Mouse (Mus musculus) C3H10T1/2 (cell line): ENCODE data around the gene Rrp7a. TPM values are rescaled to one million over a fixed set of nuclear protein-coding genes. Genes with fewer than 3 reads are reported as not detected.

Experiments used
- polyA plus RNA-seq, 2 experiments: library from polyadenylated mRNA; unstranded; fragments of >200 nt; fragmentation: generic; extraction: Trizol; gene quantifications; one replicate each; pipeline ENCODE4 v1.2.1; 2012; ENCODE audit warnings: missing spikeins in 2 of 2

The Rrp7a gene
- polyA plus RNA-seq = 100 to 1,000 TPM; 118 to 158 TPM

GRCm38 (mm10) chr15:83122566-83123145, at the start of gene Rrp7a:
Rrp7a (minus strand) TSS chr15:83122801.

DNA sequence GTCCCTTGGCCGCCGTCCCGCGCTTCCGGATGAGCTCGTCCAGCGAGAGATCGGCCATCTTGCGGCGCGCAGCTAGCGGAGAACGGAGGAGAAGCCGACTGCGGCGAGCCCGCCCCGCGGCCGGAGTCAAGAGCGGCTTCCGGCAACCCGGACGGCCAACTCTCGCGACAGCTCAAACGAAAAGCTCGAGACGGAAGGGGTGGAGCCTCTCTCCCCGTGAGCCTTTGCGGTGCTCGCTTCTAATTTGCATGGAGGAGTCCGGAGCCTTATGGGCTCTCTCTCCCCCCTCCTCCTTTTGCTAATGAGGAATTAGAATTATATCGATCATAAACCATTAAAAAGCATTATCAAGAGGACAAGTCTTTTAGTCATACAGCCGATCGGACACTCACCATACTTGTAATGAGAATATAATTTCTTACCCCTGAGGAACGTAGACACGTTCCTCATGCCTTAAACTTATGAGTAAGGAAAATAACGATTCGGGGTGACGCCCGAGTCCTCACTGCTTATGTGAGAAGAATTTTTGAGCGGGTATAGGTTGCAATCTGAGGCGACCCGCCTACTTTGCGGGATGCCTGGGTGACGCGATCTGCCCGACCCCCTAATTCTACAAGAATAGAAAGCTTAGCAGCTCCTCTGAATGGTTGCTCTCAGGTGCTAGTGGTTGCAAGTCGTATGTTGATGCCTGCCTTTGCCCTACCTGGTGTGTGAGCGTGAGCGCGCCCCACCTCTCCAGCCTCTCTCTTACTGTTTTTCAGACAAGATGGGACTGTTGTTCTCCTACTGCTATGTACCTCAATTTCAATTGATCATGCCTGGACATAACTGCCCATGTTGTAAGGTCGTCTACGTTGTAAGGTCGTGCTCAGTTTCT, 26.8 kb upstream of the Rrp7a start, which contains the start of gene Poldip3:
Poldip3 (minus strand) TSS at position 189 of the 877 bp plus-strand sequence.

GRCm38 (mm10) chr15:83089429-83089605, 33.3 kb downstream of the Rrp7a start, which contains the start of gene Serhl:
Serhl (plus strand) TSS chr15:83089506.

Other genes with a start within 250 kb of the Rrp7a start
- gene Tcf20, start 134.9 kb downstream of the Rrp7a start, polyA plus RNA-seq = 1 to 10 TPM; 1.5 to 9.7 TPM
- under 1 TPM; 0.01 to 0.19 TPM for gene Nfam1, start 89.5 kb downstream of the Rrp7a start, polyA plus RNA-seq
- 10 to 100 TPM; 65.0 to 82.4 TPM for gene Serhl, start 33.3 kb downstream of the Rrp7a start, polyA plus RNA-seq
- 100 to 1,000 TPM in 1 of 2 experiments, 10 to 100 TPM in 1; 64.8 to 118 TPM for gene Poldip3, start 26.6 kb upstream of the Rrp7a start, polyA plus RNA-seq
- 100 to 1,000 TPM; 220 to 732 TPM for gene Cyb5r3, start 49.8 kb upstream of the Rrp7a start, polyA plus RNA-seq
- gene A4galt, start 129.0 kb upstream of the Rrp7a start, polyA plus RNA-seq = 10 to 100 TPM in 1 of 2 experiments, 1 to 10 TPM in 1; 4.5 to 38.1 TPM
- 10 to 100 TPM; 22.3 to 61.1 TPM for gene Arfgap3, start 227.4 kb upstream of the Rrp7a start, polyA plus RNA-seq